Mouse (Mus musculus): ENCODE data around the gene Enam.
"Not testable (repeated sequence)": the region's sequence is repeated elsewhere in the genome, so short reads cannot be mapped to it uniquely, and the experiment has no call there.

Enam gene

DNA sequence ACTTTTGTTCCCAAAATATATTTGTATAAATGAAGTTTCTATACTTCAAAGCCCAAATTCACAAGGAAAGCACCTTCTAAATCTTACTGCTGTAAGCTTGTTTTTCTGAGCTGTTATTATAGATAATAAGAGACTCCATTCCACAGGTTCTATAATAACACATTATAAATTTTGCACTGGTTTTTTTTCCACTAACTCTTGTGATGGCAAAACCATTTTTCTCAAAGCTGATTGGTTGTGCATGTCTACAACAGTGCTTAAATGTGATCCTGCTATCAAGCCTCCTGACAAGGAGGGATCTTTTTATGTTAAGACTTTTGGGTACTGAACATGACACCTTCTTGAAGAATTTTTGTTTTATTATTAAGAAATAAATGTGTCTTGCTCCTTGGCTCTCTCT is at the start of gene Enam:
Gene Enam, plus strand, starts transcription at position 301 of the 400 bp plus-strand sequence.
- in situ Hi-C loops (cut with MboI; ENCODE audit: unreplicated experiment in 2 of 2), result no loop called here

DNA sequence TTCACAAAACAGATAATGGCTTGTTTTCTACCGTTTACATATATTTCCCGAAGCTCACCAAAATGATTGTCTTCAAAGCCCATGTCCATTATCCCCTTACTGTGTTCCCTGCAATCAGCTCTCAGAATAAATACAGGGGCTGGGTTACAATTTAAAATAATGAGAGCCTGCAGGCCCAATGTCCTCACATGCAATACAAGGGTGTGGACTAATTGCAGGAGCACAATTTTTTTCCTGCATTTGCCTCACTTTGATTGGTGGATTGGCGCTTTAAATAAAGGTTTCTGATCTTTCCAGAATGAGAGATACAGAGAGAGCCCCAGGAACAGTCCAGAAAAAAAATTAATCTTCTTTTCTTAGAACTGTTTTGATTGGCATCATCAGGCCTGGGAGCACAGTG is 32.1 kb upstream of the Enam start, which contains the start of gene Ambn:
Gene Ambn, plus strand, starts transcription at position 301 of the 400 bp plus-strand sequence.
- in situ Hi-C loops (cut with MboI; ENCODE audit: unreplicated experiment in 2 of 2), result no loop called here

DNA sequence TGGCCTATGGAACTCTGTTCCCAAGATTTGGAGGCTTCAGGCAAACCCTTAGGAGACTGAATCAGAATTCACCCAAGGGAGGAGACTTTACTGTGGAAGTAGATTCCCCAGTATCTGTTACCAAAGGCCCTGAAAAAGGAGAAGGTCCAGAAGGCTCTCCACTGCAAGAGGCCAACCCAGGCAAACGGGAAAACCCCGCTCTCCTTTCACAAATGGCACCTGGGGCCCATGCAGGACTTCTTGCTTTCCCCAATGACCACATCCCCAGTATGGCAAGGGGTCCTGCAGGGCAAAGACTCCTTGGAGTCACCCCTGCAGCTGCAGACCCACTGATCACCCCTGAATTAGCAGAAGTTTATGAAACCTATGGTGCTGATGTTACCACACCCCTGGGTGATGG is 20.3 kb upstream of the Enam start:
- in situ Hi-C loops (cut with MboI; ENCODE audit: unreplicated experiment in 2 of 2), result no loop called here

DNA sequence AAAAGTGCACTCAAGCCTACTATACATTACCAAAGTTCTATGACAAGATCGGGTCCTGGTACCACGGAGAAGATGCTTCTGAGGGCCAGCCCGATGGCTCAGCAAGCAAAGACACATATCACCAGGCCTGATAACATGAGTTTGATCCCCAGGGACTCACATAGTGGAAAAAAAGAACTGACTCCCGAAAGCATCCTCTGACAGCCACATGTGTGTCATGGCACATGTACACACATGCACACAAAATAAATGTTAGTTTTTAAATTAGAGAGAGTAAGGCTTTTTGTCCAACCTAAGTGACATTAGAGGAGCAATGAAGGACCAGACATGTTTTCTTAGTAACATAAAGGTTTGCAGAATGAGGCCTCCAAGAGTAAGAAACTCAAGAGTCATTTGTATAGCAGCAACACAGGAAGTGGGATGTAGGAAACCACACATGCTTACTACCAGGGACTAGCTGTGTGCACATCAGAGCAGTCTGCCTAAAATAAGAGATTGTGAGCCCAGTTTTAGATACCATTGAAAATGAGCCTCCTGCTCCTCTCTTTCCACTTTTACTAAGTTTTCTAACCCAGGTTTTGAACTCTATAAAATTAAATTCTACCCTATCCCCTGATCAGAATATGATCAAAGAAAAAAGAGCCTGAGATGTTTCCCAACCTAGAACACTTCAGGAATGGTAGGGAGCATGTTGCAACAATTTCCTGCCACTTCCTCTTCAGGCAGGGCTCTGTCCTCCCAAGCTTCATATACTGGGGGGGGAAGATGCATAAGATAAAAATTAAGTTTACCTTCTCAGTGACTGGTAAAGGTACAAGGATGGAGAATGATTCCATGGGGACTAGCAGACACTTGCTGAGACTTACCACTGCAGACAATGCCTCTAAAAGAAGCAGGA is 18.7 kb upstream of the Enam start:
- in situ Hi-C loops (cut with MboI; ENCODE audit: unreplicated experiment in 2 of 2), result no loop called here

DNA sequence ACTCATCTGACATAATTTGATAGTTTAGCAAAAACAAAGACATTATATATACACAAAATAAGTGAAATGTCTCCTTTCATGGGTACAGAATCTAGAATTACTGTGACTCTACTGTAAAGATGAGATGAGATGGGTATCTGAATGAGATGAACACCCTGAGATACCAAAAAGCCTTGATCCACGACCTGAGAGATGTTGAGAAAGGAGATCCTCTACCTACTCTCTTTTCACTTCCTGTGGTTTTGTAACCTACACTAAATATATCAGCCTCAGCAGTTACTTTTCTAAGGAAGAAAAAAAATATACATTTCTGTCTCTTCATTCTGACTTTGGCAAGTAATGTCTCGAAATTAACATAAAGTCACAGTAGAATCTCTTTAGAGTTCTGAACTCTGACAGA is 1.2 kb downstream of the Enam start:
- in situ Hi-C loops (cut with MboI; ENCODE audit: unreplicated experiment in 2 of 2), result no loop called here

DNA sequence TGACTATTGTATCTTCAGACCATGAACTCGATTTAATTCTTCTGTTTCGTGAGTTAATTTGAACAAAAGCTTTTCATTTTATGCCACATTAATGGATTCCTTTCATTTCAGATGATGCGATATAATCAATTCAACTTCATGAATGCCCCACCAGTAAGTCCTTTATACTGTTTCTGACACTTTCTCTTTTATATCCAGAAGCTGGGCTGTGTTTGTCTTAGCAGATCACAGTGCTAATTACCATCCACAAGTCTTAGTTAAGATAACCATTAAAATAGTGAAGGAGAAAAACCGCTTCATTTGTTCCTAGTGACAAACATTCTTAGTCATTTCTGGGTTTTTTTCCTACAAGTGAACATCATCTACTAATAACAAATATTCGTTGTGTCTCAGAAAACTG is 3.3 kb downstream of the Enam start:
- in situ Hi-C loops (cut with MboI; ENCODE audit: unreplicated experiment in 2 of 2), result no loop called here

DNA sequence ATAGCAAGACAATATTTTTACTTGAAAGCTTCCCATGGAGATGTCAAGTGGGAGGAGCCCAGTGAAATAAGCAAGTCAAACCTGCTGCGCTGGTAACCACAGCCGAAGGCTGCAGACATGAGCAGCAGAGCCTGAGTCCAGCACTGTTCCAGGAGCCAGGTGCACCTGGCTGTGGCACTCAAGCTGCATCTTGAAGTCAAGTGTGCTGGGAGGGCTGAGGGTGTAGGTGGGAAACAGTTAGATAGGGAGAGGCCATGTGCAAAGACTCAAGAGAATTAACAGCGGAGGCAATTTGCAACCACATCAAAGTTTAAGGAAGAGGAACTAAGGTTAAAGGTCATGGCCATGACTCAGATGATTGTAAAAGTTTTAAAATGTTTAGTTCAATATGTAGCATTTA is 12.0 kb downstream of the Enam start:
- in situ Hi-C loops (cut with MboI; ENCODE audit: unreplicated experiment in 2 of 2), result loop anchor here in 1 of 2 experiments (25.0 kb wide), 1 partner anchor 1687 kb away; the partner anchor contains the start of gene Ythdc1

DNA sequence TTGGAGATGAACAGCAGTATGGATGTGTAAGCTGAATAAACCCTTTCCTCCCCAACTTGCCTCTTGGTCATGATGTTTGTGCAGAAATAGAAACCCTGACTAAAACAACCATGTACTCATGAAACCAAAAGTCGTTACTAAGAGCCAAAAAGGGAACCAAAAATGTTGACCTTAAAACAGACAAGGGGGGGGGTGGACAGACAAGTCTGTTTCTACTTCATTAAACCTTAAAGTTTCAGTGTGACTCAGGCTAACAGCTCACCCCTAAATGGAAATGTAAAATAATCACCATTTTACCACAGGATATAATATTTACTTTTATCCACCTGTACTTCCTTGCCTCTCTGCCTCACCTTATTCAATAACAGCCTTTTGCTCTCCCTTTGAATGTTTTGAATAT is 20.8 kb downstream of the Enam start:
- in situ Hi-C loops (cut with MboI; ENCODE audit: unreplicated experiment in 2 of 2), result loop anchor here in 1 of 2 experiments (25.0 kb wide), 1 partner anchor 1696 kb away; the partner anchor contains the start of gene Ythdc1

DNA sequence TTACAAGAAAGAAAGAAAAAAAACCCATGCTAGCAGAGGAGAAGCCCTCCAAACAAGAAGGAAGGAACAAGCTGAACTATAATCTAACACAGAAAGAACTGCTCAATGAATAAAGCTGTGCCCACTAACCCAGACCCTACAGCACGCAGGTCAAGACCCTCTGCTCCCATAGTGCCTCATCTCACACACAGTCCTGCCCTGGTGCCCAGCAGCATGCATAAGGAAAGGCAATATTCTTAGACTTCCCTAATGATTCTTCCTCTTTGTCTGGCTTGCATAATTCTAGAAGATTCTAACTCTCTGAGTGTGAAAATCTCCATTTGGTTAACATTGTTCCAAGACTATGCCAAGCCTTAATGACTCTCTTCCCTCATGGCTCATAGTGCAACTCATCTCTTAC is 21.2 kb downstream of the Enam start:
- in situ Hi-C loops (cut with MboI; ENCODE audit: unreplicated experiment in 2 of 2), result loop anchor here in 1 of 2 experiments (25.0 kb wide), 1 partner anchor 1697 kb away; the partner anchor contains the start of gene Ythdc1

DNA sequence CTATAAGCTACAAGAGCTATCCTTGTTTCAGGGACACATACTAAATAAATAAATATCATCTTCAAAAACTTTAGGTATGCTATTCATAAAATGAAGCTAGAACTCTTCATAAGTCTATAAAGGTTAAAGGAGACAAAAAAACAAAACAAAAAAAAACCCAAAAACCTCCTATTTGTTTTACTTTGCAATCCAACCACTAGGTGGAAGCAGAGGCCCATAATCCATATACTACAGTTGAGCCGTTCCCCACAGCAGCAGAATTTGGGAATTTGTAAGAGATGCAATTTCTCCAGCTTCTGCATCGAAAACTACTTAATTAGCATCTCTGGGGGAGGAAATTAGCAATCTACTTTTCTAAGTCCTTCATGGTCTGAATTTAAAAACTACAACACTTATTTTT is 31.5 kb downstream of the Enam start:
- in situ Hi-C loops (cut with MboI; ENCODE audit: unreplicated experiment in 2 of 2), result loop anchor here (5.0 to 25.0 kb wide), 3 partner anchors 43 to 1707 kb away; partner anchors contain the start of genes Grsf1 (in 1 of the 2) and Ythdc1 (in 1 of the 2)

DNA sequence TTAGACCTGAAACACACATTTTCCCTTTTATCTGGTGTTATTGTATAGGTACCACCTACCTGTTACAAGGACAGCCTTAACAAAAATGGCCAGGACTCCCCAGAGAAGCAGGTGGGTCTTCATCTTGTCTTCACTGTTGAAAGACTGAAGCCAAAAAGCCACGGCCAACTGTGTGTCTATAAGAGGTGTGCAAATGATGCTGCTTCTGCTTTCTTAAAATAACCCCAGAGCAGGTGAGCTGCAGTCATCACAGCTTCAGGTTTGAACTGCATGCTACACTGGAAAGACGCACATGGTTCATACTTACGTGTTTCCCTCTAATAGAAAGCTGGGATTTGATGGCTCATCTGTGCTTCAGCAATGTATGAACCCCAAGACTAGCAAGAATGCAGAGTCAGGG is 39.9 kb downstream of the Enam start, which contains the start of gene Jchain:
Gene Jchain, minus strand, starts transcription at position 235 of the 400 bp plus-strand sequence.
- in situ Hi-C loops (cut with MboI; ENCODE audit: unreplicated experiment in 2 of 2), result loop anchor here (5.0 to 10.0 kb wide), 2 partner anchors 35 to 237 kb away; partner anchors contain the start of gene Dck (in 1 of the 2)

DNA sequence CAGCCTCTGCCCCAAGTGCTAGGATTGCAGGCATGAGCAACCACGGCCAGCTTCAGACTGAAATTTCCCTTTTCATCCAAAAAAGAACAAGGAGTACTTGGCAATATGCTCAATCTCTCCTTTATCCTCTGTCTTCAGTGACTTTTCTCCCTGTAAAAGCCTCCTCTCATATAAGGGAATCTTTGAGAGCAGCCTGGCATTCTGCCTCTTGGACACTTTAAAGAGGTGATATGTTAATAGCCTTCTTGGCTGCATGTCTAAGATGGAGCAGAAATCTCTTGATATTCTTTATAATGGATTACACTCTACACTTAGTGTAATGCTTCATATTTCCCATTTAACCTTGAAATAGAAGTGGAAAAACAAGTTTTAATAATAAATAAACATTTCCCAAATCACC is 43.1 kb downstream of the Enam start:
- in situ Hi-C loops (cut with MboI; ENCODE audit: unreplicated experiment in 2 of 2), result no loop called here

DNA sequence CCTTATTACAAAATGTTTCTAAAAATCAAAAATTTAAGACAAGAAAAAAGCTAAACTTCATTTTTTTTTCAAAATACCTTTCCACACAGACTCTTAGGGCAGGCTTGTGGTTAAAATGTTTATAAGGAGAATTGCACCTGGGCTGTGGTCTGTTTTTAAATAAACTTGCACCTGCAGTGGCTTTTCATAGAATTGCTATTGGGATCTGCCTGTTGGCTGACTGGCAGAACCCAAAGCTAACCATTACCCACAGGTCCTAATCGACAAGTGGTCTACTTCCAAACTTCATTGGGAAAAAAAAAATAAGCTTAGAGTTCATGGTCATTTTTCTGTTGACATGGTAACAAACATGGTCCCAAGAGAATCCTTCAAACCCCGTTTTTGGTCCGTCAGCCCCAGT is 46.9 kb downstream of the Enam start:
- in situ Hi-C loops (cut with MboI; ENCODE audit: unreplicated experiment in 2 of 2), result no loop called here

DNA sequence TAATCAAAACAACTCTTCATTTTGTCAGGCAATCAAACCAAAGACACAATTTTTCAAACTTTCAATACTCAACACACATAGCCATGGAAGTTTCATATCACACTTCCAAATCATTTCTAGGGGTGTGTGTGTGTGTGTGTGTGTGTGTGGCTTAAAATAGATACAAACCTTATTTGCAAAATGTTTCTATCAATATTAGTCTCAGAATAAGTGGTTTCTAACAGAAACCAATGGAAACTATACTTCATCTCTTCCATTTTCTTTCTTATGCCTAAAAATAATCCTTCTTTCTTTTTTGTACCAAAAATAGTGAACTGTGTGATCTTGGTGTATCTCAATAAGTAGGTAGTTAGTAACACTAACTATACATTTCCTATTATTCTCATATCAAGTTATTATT is 53.1 kb downstream of the Enam start:
- in situ Hi-C loops (cut with MboI; ENCODE audit: unreplicated experiment in 2 of 2), result no loop called here

DNA sequence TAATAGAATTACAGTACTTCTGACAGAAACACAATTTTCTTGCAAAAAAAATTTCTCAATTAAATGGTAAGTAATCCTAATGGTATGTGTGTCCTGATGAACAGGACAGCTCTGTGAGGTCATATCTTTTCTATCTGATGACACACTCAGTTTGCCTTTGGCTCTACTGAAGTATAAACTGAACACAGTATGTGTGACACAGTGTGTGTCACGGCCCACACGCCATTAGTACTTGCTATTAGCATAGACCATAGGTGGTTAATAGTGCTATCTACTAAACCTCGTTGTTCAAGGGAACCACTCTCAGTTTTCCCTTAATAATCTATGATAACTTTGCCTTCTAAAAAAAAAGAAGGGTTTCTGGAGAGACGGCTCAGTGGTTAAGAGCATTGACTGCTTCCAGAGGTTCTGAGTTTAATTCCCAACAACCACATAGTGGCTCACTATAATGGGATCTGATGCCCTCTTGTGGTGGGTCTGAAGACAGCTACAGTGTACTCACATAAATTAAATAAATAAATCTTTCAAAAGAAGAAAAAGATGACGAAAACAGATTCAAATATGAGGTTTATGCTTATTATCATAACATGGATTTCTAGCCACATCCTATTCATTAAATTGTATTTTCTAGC is 55.0 kb downstream of the Enam start:
- in situ Hi-C loops (cut with MboI; ENCODE audit: unreplicated experiment in 2 of 2), result no loop called here

DNA sequence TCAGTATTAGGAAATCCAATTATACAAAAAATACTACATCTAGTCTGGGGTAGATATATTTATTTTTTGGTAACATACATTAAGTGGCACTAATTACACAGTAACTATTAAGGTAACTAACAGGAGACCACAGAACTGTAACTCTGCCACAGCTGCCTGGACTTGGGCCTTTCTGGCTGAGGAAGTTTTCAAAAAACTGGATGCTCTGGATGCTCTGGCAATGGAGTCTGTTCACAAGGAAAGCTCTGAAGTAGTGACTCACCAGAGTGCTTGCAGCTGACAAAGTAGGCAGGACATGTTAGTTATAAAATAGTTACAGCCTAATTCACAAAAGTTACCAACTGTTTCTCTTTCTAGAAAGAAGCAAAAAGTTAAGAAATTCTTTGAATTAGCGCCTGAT is 56.6 kb downstream of the Enam start:
- in situ Hi-C loops (cut with MboI; ENCODE audit: unreplicated experiment in 2 of 2), result not testable (repeated sequence)

DNA sequence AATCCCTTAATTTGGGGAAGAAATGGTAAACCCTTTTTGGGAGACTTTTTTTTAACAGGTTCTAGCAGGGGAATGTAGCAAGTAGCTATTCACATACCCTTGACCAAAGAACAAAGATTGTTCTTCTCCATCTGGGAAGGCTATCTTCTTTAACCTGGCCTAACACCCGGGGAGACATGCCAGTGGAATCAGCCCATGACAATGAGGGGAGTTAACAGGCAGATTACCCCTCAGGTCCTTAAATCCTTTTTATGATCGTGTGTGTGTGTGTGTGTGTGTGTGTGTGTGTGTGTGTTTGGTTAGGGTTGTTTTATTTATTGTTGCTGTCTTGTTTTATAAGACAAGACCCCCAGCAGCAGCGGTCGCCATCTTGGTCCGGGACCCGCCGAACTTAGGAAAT is 57.8 kb downstream of the Enam start:
- in situ Hi-C loops (cut with MboI; ENCODE audit: unreplicated experiment in 2 of 2), result no loop called here

DNA sequence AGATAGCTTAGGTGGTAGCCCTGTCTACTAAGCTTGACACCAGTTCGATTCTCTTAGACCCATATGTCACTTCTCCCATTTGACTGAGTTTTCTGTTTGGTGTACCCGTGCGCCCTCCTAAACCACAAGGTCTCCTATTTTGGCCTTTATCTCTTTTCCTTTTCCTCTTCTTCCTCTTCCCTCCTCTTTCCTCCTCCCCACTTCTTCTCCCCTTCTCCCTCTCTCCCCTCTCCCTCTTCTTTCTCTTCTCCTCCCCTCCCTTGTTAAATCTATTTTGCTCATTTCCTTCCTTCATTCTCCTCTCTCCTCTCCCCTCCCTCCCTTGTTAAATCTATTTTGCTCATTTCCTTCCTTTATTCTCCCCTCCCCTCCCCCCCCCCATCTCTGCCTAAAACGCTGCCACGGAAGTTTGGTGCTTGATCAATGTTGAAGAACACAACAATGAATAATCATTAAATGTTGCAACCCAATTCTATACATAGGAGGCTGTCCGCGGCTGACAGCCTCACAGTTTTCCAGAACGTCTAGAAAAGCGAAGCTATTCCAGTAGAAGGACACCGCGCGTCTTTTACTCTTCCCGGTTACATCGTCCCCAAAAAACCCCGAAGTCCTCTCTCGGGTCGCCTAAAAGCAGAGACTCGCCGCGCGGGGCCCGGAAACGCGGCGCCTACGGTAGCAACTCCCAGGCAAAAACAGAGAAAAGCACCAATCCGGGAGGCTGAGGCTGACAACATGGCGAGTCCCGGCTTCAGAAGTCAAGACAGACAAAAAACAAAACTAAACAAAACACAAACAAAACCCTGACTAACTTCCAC is 65.7 kb downstream of the Enam start:
- in situ Hi-C loops (cut with MboI; ENCODE audit: unreplicated experiment in 2 of 2), result no loop called here

DNA sequence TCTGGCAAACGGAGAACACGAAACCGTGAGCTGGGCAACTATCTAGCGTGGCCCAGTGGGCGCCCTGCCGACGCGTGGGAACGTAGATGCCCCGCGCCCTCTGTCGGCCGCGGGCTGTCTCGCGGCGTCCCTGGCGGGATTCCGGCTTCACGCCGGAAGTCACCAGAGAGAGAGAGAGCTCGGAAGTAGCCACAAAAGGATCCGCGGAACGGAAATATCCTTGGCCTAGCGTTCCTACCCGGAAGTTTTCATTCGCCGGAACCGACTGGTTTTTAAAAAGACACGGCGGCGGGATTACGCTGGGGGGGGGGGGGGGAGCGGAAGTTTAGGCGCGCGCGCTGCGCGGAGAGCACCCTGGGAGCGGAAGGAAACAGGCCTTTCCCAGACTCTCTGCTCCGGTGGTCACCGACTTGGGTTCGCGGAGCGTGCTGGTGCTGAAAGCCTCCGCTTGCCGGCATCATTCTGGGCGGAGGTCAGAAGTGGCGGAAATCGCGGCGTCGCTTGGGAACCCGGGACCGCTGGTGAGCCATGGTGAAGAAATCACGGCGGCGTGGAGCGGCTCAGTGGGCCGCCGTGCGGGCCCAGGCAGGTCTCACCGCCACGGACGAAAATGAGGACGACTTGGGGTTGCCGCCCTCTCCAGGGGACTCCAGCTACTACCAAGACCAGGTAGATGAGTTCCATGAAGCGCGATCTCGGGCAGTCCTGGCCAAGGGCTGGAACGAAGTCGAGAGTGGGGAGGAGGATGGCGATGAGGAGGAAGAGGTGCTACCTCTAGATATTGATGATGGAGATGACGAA is 66.5 kb downstream of the Enam start, which contains the start of gene Utp3:
Gene Utp3, plus strand, starts transcription at position 377 of the 801 bp plus-strand sequence.
- in situ Hi-C loops (cut with MboI; ENCODE audit: unreplicated experiment in 2 of 2), result no loop called here
